Mouse (Mus musculus) ES-Bruce4 (cell line): ENCODE results near the gene Slc35b3. TPM values are rescaled to one million over a fixed set of nuclear protein-coding genes. Genes with fewer than 3 reads are reported as not detected.

ENCODE experiments used
- H3K27ac ChIP-seq: 2 replicates; pipeline ENCODE4 v1.5.1; 2012; ENCODE audit warnings: low read length, inconsistent platforms; ENCODE audit not compliant: insufficient read depth
- H3K27me3 ChIP-seq: 2 replicates; pipeline ENCODE4 v1.6.1; 2012; ENCODE audit warnings: mild to moderate bottlenecking, low read length, inconsistent platforms; ENCODE audit not compliant: control insufficient read depth, poor library complexity, insufficient read depth, severe bottlenecking
- H3K36me3 ChIP-seq: 2 replicates; pipeline ENCODE4 v1.6.1; 2012; ENCODE audit warnings: inconsistent platforms, mild to moderate bottlenecking, low read length, moderate library complexity; ENCODE audit not compliant: control insufficient read depth, poor library complexity, insufficient read depth, severe bottlenecking
- H3K4me1 ChIP-seq: one replicate; pipeline ENCODE4 v1.8.1; 2011; ENCODE audit warnings: low read length; ENCODE audit not compliant: control insufficient read depth, insufficient read depth
- H3K4me3 ChIP-seq: 2 replicates; pipeline ENCODE4 v1.5.1; 2011; ENCODE audit warnings: low read depth, mild to moderate bottlenecking, low read length
- H3K9ac ChIP-seq: 2 replicates; pipeline ENCODE4 v1.6.1; 2012; ENCODE audit warnings: low read depth, mild to moderate bottlenecking, inconsistent platforms; ENCODE audit not compliant: poor library complexity, severe bottlenecking
- H3K9me3 ChIP-seq: replicated peaks from 2 replicates; pipeline ENCODE4 v1.6.1; 2012; ENCODE audit warnings: mild to moderate bottlenecking, low read length, inconsistent platforms; ENCODE audit not compliant: control insufficient read depth, poor library complexity, insufficient read depth, severe bottlenecking
- CTCF ChIP-seq: IDR thresholded peaks from one replicate; pipeline ENCODE4 v1.8.1; 2011; ENCODE audit warnings: low read depth, low read length
- EP300 ChIP-seq: IDR thresholded peaks from 2 replicates; pipeline ENCODE4 v1.6.1; 2011; ENCODE audit warnings: low read depth, low read length; ENCODE audit not compliant: insufficient read depth
- POLR2A ChIP-seq: IDR thresholded peaks from one replicate; pipeline ENCODE4 v1.8.1; 2011; ENCODE audit warnings: low read length; ENCODE audit not compliant: insufficient read depth
- polyA plus RNA-seq: library from polyadenylated mRNA; stranded (reverse); fragments of >200 nt; gene quantifications from 2 replicates; pipeline ENCODE4 v1.2.4, GENCODE M21; 2011; ENCODE audit warnings: low read depth; ENCODE audit not compliant: missing spikeins, insufficient read depth, insufficient read length

Gene Slc35b3
- polyA plus RNA-seq, 1 experiment = 10.8 TPM

- H3K27ac ChIP-seq = no peak overlapping the region
- H3K9ac ChIP-seq = no peak overlapping the region
- no peak for TF ChIP-seq POLR2A
- TF ChIP-seq CTCF = no peak
- TF ChIP-seq EP300 = no peak
- peaks cover 2% of the 10 kb centered on the region; the same call in 1 of the 2 replicates for H3K36me3 ChIP-seq
- H3K4me1 ChIP-seq = no peaks in the 10 kb centered on the region
- H3K9me3 ChIP-seq = no peaks in the 10 kb centered on the region
- H3K27me3 ChIP-seq = no peaks in the 10 kb centered on the region
- H3K4me3 ChIP-seq = no peak overlapping the region
These were observed 14.2 kb downstream of the Slc35b3 start for GRCm38 (mm10) chr13:38946296-38947012.

GRCm38 (mm10) chr13:38945767-38946166, 14.9 kb downstream of the Slc35b3 start:
- no peaks in the 10 kb centered on the region for H3K4me1 ChIP-seq
- no peak overlapping the region for H3K9ac ChIP-seq
- H3K27me3 ChIP-seq = no peaks in the 10 kb centered on the region
- TF ChIP-seq POLR2A (no peak), CTCF (no peak), EP300 (no peak)
- H3K36me3 ChIP-seq = peaks cover 2% of the 10 kb centered on the region; the same call in 1 of the 2 replicates
- H3K9me3 ChIP-seq = no peaks in the 10 kb centered on the region
- H3K4me3 ChIP-seq = no peak overlapping the region
- no peak overlapping the region for H3K27ac ChIP-seq

DNA sequence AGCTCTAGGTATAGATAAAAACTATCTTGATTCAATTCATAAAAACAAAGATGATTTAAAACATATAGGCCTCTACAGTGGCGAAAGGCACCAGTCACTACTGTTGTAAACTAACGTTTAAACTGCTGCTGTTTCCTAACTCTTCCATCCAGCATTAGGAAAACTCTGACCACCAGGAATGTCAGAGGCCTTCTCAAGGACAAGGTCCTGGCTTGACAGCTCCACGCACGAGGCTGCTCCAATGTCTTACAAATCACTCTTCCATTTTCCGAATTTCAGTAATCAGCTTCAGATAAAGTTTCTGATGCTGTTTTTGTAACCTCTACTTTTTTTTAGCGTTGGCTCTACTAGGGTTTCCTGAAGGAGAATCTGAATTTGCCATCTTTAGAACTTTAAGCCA, 15.7 kb downstream of the Slc35b3 start:
- H3K9ac ChIP-seq = no peak overlapping the region
- H3K4me1 ChIP-seq = no peaks in the 10 kb centered on the region
- no peak overlapping the region for H3K4me3 ChIP-seq
- no peak overlapping the region for H3K27ac ChIP-seq
- TF ChIP-seq POLR2A (no peak), CTCF (no peak), EP300 (no peak)
- peaks cover 2% of the 10 kb centered on the region; the same call in 1 of the 2 replicates for H3K36me3 ChIP-seq
- H3K27me3 ChIP-seq = no peaks in the 10 kb centered on the region
- no peaks in the 10 kb centered on the region for H3K9me3 ChIP-seq

- no peaks in the 10 kb centered on the region for H3K9me3 ChIP-seq
- peaks cover 2% of the 10 kb centered on the region; the same call in 1 of the 2 replicates for H3K36me3 ChIP-seq
- no peak overlapping the region for H3K4me3 ChIP-seq
- no peaks in the 10 kb centered on the region for H3K4me1 ChIP-seq
- TF ChIP-seq EP300 = no peak
- TF ChIP-seq CTCF = no peak
- TF ChIP-seq POLR2A = no peak
- no peaks in the 10 kb centered on the region for H3K27me3 ChIP-seq
- no peak overlapping the region for H3K27ac ChIP-seq
- no peak overlapping the region for H3K9ac ChIP-seq
These were observed 18.9 kb downstream of the Slc35b3 start for GRCm38 (mm10) chr13:38941786-38942185.

- Histone ChIP-seq H3K36me3 (peaks cover 2% of the 10 kb centered on the region; the same call in 1 of the 2 replicates), H3K27ac (no peak overlapping the region), H3K9ac (no peak overlapping the region)
These were observed 19.4 kb downstream of the Slc35b3 start for GRCm38 (mm10) chr13:38941280-38941679.

GRCm38 (mm10) chr13:38938433-38938832, 22.2 kb downstream of the Slc35b3 start:
- Histone ChIP-seq H3K4me3 (no peak overlapping the region), H3K9ac (no peak overlapping the region), H3K36me3 (peaks cover 2% of the 10 kb centered on the region; the same call in 1 of the 2 replicates)

More at GRCm38 (mm10) chr13:38941280-38941679, 19.4 kb downstream of the Slc35b3 start:
- Histone ChIP-seq H3K27me3 (no peaks in the 10 kb centered on the region), H3K9me3 (no peaks in the 10 kb centered on the region), H3K4me1 (no peaks in the 10 kb centered on the region), H3K4me3 (no peak overlapping the region)
- TF ChIP-seq CTCF (no peak), EP300 (no peak)

More at GRCm38 (mm10) chr13:38938433-38938832, 22.2 kb downstream of the Slc35b3 start:
- no peaks in the 10 kb centered on the region for H3K4me1 ChIP-seq
- no peak overlapping the region for H3K27ac ChIP-seq
- no peaks in the 10 kb centered on the region for H3K9me3 ChIP-seq
- TF ChIP-seq EP300 (no peak), POLR2A (no peak), CTCF (no peak)
- no peaks in the 10 kb centered on the region for H3K27me3 ChIP-seq
